Mouse (Mus musculus): ENCODE measurements around the gene Tiam1. TPM values are rescaled to one million over a fixed set of nuclear protein-coding genes. Genes with fewer than 3 reads are reported as not detected.

The Tiam1 gene
- polyA plus RNA-seq, 1 experiment: 19.3 TPM

DNA sequence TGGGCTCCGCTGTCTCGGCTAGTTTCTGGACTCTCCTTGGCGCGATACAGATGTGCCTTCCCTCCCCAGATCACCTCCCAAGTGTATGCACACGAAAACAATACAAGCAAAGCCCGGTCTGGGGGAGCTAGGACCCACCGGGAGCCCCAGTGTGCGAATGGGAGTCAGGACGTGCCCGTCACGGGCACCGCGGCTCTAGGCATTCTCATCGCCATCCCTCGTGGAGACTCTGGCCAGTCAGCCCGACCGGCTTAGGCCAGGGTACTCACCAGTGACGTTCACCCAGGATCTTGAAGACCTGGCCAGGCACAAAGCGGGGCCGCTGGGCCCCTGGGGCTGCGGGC, 181 bp downstream of the Tiam1 start:
- TF ChIP-seq CTCF (IDR thresholded peaks at IDR 0.05; ENCODE audit: borderline replicate concordance, extremely low read depth, insufficient read depth, insufficient read length) (no peak), POLR2A (IDR thresholded peaks at IDR 0.05; ENCODE audit: borderline replicate concordance, extremely low read depth, insufficient read depth, insufficient read length, poor library complexity, severe bottlenecking) (no peak)
- DNase-seq (ENCODE audit: low read depth): no peak

DNA sequence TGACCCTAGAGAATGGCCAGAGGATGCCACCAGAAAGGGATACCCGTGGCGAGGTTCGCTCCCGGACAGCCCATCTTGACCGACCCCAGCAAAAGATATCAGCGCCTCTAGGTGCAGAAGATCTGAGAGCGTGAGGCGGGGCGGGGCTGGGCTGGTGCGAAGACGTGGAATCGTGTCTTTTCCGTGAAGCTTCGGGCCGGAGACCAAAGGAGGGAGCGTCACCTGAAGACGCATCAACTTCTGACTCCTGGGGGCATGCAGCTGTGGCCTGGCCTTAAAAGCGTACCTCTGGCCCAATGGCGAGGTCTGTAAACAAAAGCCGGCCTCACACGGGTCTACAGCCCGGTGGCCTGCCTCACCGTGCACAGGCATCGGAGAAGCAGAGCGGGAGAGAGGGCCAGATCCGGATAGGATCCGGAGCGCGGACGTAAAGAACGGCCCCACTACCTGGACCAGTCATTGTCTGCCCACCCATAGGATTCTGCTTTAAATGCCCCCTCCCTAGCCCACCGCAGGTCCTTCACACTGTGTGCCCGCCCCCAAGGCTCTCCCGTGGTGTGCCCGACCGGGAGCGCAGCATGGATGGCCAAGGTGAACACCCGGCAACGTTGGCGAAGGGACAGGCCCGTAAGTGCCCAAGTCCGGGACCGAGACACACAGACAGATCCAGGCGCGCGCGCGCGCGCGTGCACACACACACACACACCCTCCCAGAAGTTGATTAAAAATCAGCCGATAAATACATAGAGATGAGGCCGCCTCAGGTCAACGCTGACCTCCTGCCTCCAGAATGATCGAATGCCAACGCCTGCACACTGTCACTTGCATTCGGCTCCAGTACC, 774 bp downstream of the Tiam1 start:
- TF ChIP-seq CTCF (IDR thresholded peaks at IDR 0.05; ENCODE audit: borderline replicate concordance, extremely low read depth, insufficient read depth, insufficient read length): no peak
- TF ChIP-seq POLR2A (IDR thresholded peaks at IDR 0.05; ENCODE audit: borderline replicate concordance, extremely low read depth, insufficient read depth, insufficient read length, poor library complexity, severe bottlenecking): 0 out of 2 replicates have a peak, but pooled peaks have one; percentile 9
- peak; percentile 84 for DNase-seq (ENCODE audit: low read depth)

- no peak for TF ChIP-seq POLR2A (IDR thresholded peaks at IDR 0.05; ENCODE audit: borderline replicate concordance, extremely low read depth, insufficient read depth, insufficient read length, poor library complexity, severe bottlenecking)
- no peak for TF ChIP-seq CTCF (IDR thresholded peaks at IDR 0.05; ENCODE audit: borderline replicate concordance, extremely low read depth, insufficient read depth, insufficient read length)
- DNase-seq (ENCODE audit: low read depth): peak; percentile 64
These were observed 1.4 kb downstream of the Tiam1 start for GRCm38 (mm10) chr16:90142247-90142573.

- TF ChIP-seq POLR2A (IDR thresholded peaks at IDR 0.05; ENCODE audit: borderline replicate concordance, extremely low read depth, insufficient read depth, insufficient read length, poor library complexity, severe bottlenecking) (no peak), CTCF (IDR thresholded peaks at IDR 0.05; ENCODE audit: borderline replicate concordance, extremely low read depth, insufficient read depth, insufficient read length) (no peak)
- DNase-seq (ENCODE audit: low read depth): peak; percentile 56
These were observed 2.0 kb downstream of the Tiam1 start for GRCm38 (mm10) chr16:90141556-90141955.

DNA sequence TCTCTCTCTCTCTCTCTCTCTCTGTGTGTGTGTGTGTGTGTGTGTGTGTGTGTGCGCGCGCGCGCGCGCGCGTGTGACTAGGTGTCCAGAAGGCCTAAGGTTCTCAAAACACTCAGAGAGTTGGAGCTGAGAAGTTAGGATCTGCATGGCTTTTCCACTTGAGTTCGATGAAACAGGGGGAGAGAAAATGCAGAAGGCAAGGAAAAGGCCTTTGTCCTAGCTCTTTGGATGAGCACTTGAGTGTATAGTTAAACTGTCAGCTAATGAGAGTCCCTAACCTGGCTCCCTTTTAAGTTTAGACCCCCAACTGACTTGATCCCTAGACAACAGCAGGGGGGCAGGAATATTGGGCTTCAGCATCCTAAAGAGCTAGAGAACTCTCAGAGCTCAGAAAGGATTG, 3.0 kb downstream of the Tiam1 start:
- TF ChIP-seq CTCF (IDR thresholded peaks at IDR 0.05; ENCODE audit: borderline replicate concordance, extremely low read depth, insufficient read depth, insufficient read length): no peak
- TF ChIP-seq POLR2A (IDR thresholded peaks at IDR 0.05; ENCODE audit: borderline replicate concordance, extremely low read depth, insufficient read depth, insufficient read length, poor library complexity, severe bottlenecking): no peak

GRCm38 (mm10) chr16:90139696-90140095, 3.9 kb downstream of the Tiam1 start:
- no peak for TF ChIP-seq CTCF (IDR thresholded peaks at IDR 0.05; ENCODE audit: borderline replicate concordance, extremely low read depth, insufficient read depth, insufficient read length)
- no peak for TF ChIP-seq POLR2A (IDR thresholded peaks at IDR 0.05; ENCODE audit: borderline replicate concordance, extremely low read depth, insufficient read depth, insufficient read length, poor library complexity, severe bottlenecking)
- DNase-seq (ENCODE audit: low read depth): no peak

More for the DNA sequence above, 3.0 kb downstream of the Tiam1 start:
- DNase-seq (ENCODE audit: low read depth): no peak

DNA sequence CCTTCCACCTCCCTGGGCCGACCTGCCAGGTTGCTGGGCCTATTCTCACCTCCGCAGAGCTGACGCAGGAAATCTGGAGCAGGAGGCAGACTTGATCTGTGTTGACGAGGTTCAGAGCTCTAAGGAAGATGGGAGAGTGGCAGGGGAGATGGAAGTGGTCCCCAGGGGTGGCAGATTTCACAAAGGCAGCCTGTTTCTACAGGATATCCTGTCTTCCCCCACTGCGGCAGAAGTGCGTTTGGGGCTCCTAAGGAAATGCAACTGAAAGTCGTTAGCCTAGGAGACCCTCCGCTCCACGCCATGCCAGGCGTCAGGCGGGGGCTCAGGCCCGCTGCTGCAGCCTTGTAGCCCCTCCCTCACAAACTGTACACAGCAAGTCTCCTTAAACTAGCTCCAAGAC, 5.4 kb downstream of the Tiam1 start:
- TF ChIP-seq CTCF (IDR thresholded peaks at IDR 0.05; ENCODE audit: borderline replicate concordance, extremely low read depth, insufficient read depth, insufficient read length) (no peak), POLR2A (IDR thresholded peaks at IDR 0.05; ENCODE audit: borderline replicate concordance, extremely low read depth, insufficient read depth, insufficient read length, poor library complexity, severe bottlenecking) (no peak)
- DNase-seq (ENCODE audit: low read depth): no peak

DNA sequence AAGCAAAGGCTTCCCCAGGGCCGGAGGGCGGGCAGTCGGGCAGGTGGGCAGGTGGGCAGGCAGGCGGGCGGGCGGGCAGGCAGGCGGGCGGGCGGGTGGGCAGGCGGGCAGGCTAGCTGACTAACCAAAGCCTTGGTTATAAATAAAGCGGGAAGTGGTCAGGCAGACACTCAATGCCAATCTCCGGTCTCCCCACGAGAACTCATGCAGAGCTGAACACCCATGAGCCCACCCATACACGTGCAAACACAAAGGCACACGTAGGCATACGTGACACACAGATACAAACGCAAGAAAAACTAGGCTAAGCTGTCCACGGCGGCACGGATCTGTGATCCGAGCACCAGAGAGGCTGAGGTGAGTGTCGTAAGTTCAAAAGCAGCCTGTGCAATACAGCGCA, 6.4 kb downstream of the Tiam1 start:
- DNase-seq (ENCODE audit: low read depth): no peak
- TF ChIP-seq POLR2A (IDR thresholded peaks at IDR 0.05; ENCODE audit: borderline replicate concordance, extremely low read depth, insufficient read depth, insufficient read length, poor library complexity, severe bottlenecking) (no peak), CTCF (IDR thresholded peaks at IDR 0.05; ENCODE audit: borderline replicate concordance, extremely low read depth, insufficient read depth, insufficient read length) (no peak)

DNA sequence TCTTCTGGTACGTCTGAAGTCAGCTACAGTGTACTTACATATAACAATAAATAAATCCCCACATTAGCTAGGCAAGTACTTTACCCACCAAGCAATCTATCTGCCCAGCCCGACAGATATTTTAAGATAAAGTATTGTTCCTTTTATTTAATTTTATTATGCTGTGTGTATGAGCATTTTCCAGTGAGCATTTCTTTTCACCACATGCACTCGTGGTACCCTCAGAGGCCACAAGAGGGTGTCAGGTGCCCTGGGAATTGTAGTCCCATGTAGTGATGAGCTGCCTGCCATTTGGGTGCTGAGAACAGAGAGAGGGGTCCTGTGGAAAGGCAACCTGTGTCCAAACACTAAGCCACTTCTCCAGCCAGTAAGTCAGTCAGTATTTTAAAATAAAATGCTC, 8.0 kb downstream of the Tiam1 start:
- TF ChIP-seq POLR2A (IDR thresholded peaks at IDR 0.05; ENCODE audit: borderline replicate concordance, extremely low read depth, insufficient read depth, insufficient read length, poor library complexity, severe bottlenecking) (no peak), CTCF (IDR thresholded peaks at IDR 0.05; ENCODE audit: borderline replicate concordance, extremely low read depth, insufficient read depth, insufficient read length) (peak; percentile 22; the same call in 1 of the 2 replicates)
- no peak for DNase-seq (ENCODE audit: low read depth)

DNA sequence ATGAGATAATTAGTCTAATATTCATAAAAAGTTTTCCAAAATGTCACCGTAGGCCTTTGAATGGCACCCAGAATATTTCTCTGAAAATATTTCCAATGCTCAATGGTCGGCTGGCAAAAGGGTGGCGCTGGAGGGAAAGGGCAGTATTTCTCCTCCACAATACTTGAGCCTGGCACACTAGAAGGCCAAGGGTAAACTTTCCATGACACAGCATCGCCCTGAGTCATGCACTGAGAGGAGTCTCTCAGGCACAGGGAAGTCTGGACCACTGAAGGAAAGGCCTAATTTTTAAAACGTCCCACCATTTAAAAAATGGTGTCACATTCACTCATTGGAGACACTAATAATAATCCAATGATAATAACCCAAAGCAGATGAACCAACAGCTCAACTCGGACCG, 9.2 kb downstream of the Tiam1 start:
- DNase-seq (ENCODE audit: low read depth): no peak
- TF ChIP-seq POLR2A (IDR thresholded peaks at IDR 0.05; ENCODE audit: borderline replicate concordance, extremely low read depth, insufficient read depth, insufficient read length, poor library complexity, severe bottlenecking) (no peak), CTCF (IDR thresholded peaks at IDR 0.05; ENCODE audit: borderline replicate concordance, extremely low read depth, insufficient read depth, insufficient read length) (no peak)

- TF ChIP-seq CTCF (IDR thresholded peaks at IDR 0.05; ENCODE audit: borderline replicate concordance, extremely low read depth, insufficient read depth, insufficient read length): no peak
- no peak for TF ChIP-seq POLR2A (IDR thresholded peaks at IDR 0.05; ENCODE audit: borderline replicate concordance, extremely low read depth, insufficient read depth, insufficient read length, poor library complexity, severe bottlenecking)
- no peak for DNase-seq (ENCODE audit: low read depth)
These were observed 10.8 kb downstream of the Tiam1 start for GRCm38 (mm10) chr16:90132816-90133215.

DNA sequence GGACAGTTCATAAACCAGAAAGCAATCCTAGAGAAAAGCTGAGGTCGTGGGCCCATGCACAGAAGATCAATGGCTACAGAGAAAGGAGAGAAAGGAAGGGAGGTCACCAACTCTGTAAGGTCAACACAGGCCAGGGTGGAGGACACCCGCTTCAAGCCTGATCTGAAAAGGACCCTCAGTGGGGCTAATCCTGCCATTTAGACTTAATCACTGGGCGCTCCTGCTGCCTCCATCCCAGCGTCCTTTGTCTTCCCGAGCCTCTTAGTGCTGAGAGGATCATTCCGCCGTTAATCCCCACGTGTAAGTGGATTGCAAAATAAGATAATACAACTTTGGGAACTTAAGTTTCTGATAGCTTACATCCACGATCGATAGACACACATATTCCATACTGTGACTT, 11.2 kb downstream of the Tiam1 start:
- TF ChIP-seq POLR2A (IDR thresholded peaks at IDR 0.05; ENCODE audit: borderline replicate concordance, extremely low read depth, insufficient read depth, insufficient read length, poor library complexity, severe bottlenecking): no peak
- no peak for TF ChIP-seq CTCF (IDR thresholded peaks at IDR 0.05; ENCODE audit: borderline replicate concordance, extremely low read depth, insufficient read depth, insufficient read length)
- peak; percentile 56 for DNase-seq (ENCODE audit: low read depth)

All from brain, embryonic 14.5 days (tissue).